Mouse (Mus musculus) embryonic fibroblast, embryonic 13.5 days (primary cell): ENCODE results near the gene Klhl36.

ENCODE experiments used
- CTCF ChIP-seq: IDR thresholded peaks from 2 replicates; pipeline ENCODE4 v1.5.1; 2011; ENCODE audit warnings: mild to moderate bottlenecking, control low read depth, low read length, moderate library complexity, borderline replicate concordance; ENCODE audit not compliant: insufficient read depth
- POLR2A ChIP-seq: IDR thresholded peaks from 2 replicates; pipeline ENCODE4 v1.6.1; 2011; ENCODE audit warnings: low read depth, mild to moderate bottlenecking, control low read depth, low read length, moderate library complexity

- TF ChIP-seq CTCF (no peak), POLR2A (no peak)
Measured at GRCm38 (mm10) chr8:119824100-119824499, 38.0 kb upstream of the Klhl36 start.
